Mouse (Mus musculus) liver, embryonic 15.5 days (tissue): Measurements from ENCODE around the gene Gtf2e1. TPM values are rescaled to one million over a fixed set of nuclear protein-coding genes. Genes with fewer than 3 reads are reported as not detected.

Experiments
- ATAC-seq: fragments of 200-750 bp; cut with Nextera tagmentation; 2 replicates; pipeline ENCODE4 v1.8.0; 2017; ENCODE audit warnings: moderate number of reproducible peaks, mild to moderate bottlenecking, moderate library complexity; ENCODE audit not compliant: insufficient read depth
- H3K27ac ChIP-seq: fragments of 300-500 bp; sonication (generic); replicated peaks from 2 replicates; pipeline ENCODE4 v1.5.1; 2015; ENCODE audit warnings: mild to moderate bottlenecking, inconsistent platforms
- H3K27me3 ChIP-seq: fragments of 300-500 bp; sonication (generic); 2 replicates; pipeline ENCODE4 v1.6.1; 2015; ENCODE audit warnings: mild to moderate bottlenecking, inconsistent platforms
- H3K36me3 ChIP-seq: fragments of 300-500 bp; sonication (generic); replicated peaks from 2 replicates; pipeline ENCODE4 v1.6.1; 2015; ENCODE audit warnings: moderate library complexity, mild to moderate bottlenecking, inconsistent platforms
- H3K4me1 ChIP-seq: fragments of 300-500 bp; sonication (generic); replicated peaks from 2 replicates; pipeline ENCODE4 v1.6.1; 2015; ENCODE audit warnings: inconsistent platforms
- H3K4me2 ChIP-seq: fragments of 300-500 bp; sonication (generic); 2 replicates; pipeline ENCODE4 v1.6.1; 2015; ENCODE audit warnings: moderate library complexity, mild to moderate bottlenecking, inconsistent platforms
- H3K4me3 ChIP-seq: fragments of 300-500 bp; sonication (generic); replicated peaks from 2 replicates; pipeline ENCODE4 v1.5.1; 2015; ENCODE audit warnings: mild to moderate bottlenecking, inconsistent platforms
- H3K9ac ChIP-seq: fragments of 300-500 bp; sonication (generic); 2 replicates; pipeline ENCODE4 v1.6.1; 2015; ENCODE audit warnings: moderate library complexity, mild to moderate bottlenecking, inconsistent platforms
- H3K9me3 ChIP-seq: fragments of 300-500 bp; sonication (generic); replicated peaks from 2 replicates; pipeline ENCODE4 v1.6.1; 2016; ENCODE audit warnings: inconsistent platforms
- WGBS: fragments of 180-500 bp; shearing (Covaris S2); methylation state at CpG from one replicate; pipeline ENCODE4 v1.1.7; 2015; ENCODE audit warnings: mixed read lengths; ENCODE audit not compliant: insufficient replicate concordance; 5-methylcytosine and 5-hydroxymethylcytosine counted together
- polyA plus RNA-seq: library from polyadenylated mRNA; unstranded; fragments of >200 nt; fragmentation: Nextera tagmentation; extraction: Ambion mirVana; gene quantifications from 2 replicates; pipeline ENCODE4 v1.2.1, GENCODE M21; 2015

Gtf2e1 gene
- polyA plus RNA-seq, 1 experiment from 2014 or later: 7.6 TPM

DNA sequence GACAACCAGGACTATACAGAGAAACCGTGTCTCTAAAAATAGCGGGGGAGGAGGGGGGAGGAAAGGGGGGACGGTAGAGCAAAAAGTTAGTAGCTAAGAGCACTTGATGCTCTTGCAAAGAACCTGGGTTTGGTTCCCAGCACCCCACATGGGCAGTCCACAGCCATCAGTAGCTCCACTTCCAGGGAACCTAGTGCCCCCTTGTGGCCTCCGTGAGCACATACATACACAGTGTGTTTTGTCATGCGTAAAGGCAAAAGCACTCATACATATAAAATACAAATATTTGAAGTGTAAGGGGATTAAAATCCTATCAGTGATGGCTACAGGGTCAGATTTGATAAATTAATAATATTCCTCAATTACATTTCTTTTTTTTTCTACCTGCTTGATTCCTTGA is 33.5 kb upstream of the Gtf2e1 start:
- 80% methylated on average over 5 of the region's 5 CpGs for WGBS

GRCm38 (mm10) chr16:37572117-37572754 is 32.6 kb upstream of the Gtf2e1 start:
- ATAC-seq: no peak
- no peak overlapping the region for H3K27ac ChIP-seq
- 0 out of 2 replicates have a peak, but pooled peaks cover 2% of the 10 kb centered on the region for H3K9me3 ChIP-seq

More for the DNA sequence above, 33.5 kb upstream of the Gtf2e1 start:
- H3K9me3 ChIP-seq: 0 out of 2 replicates have a peak, but pooled peaks cover 2% of the 10 kb centered on the region
- H3K4me1 ChIP-seq: 0 out of 2 replicates have a peak, but pooled peaks cover 2% of the 10 kb centered on the region
- no peak overlapping the region for H3K27ac ChIP-seq
- H3K4me3 ChIP-seq: no peak overlapping the region
- H3K9ac ChIP-seq: no peak overlapping the region
- H3K36me3 ChIP-seq: peaks cover 7% of the 10 kb centered on the region
- H3K4me2 ChIP-seq: no peak overlapping the region
- no peaks in the 10 kb centered on the region for H3K27me3 ChIP-seq
- no peak for ATAC-seq

GRCm38 (mm10) chr16:37571554-37571953 is 32.0 kb upstream of the Gtf2e1 start:
- ATAC-seq: no peak
- H3K27ac ChIP-seq: no peak overlapping the region
- H3K9ac ChIP-seq: no peak overlapping the region
- 0 out of 2 replicates have a peak, but pooled peaks cover 2% of the 10 kb centered on the region for H3K9me3 ChIP-seq
- 80% methylated on average over 3 of the region's 3 CpGs for WGBS
- no peaks in the 10 kb centered on the region for H3K27me3 ChIP-seq
- no peak overlapping the region for H3K4me3 ChIP-seq
- no peaks in the 10 kb centered on the region for H3K4me1 ChIP-seq
- H3K4me2 ChIP-seq: no peak overlapping the region
- peaks cover 7% of the 10 kb centered on the region for H3K36me3 ChIP-seq

More at GRCm38 (mm10) chr16:37572117-37572754, 32.6 kb upstream of the Gtf2e1 start:
- Histone ChIP-seq H3K4me1 (0 out of 2 replicates have a peak, but pooled peaks cover 2% of the 10 kb centered on the region), H3K4me3 (no peak overlapping the region), H3K9ac (no peak overlapping the region), H3K36me3 (peaks cover 7% of the 10 kb centered on the region), H3K27me3 (no peaks in the 10 kb centered on the region), H3K4me2 (no peak overlapping the region)
- 83% methylated on average over 12 of the region's 12 CpGs for WGBS

GRCm38 (mm10) chr16:37567113-37568050 is 27.8 kb upstream of the Gtf2e1 start:
- Histone ChIP-seq H3K27me3 (no peaks in the 10 kb centered on the region), H3K4me2 (no peak overlapping the region), H3K9me3 (no peaks in the 10 kb centered on the region), H3K4me1 (no peaks in the 10 kb centered on the region; the same call in 1 of the 2 replicates), H3K27ac (no peak overlapping the region), H3K9ac (no peak overlapping the region), H3K4me3 (no peak overlapping the region), H3K36me3 (peaks cover 2% of the 10 kb centered on the region)
- ATAC-seq: no peak
- WGBS: 81% methylated on average over 12 of the region's 12 CpGs

DNA sequence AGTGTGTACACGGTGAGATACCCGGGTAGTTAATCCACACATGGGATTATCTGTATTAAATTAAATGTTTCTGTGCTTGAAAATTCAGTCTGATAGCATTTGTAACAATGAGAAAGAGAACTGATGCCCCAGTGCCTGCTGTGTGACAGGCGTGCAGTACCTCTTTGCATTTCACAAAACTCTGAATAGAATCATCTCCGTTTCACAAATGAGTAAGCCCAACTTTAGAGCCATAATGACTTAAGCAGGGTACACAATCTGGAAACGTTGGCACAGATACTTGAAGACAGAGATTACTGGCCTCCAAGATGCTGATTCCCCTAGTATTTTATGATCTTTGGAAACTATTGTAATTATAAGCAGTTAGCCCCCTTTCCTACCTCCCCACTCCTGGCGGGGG is 26.5 kb upstream of the Gtf2e1 start:
- WGBS: 74% methylated on average over 6 of the region's 6 CpGs
- Histone ChIP-seq H3K4me2 (no peak overlapping the region), H3K9ac (no peak overlapping the region), H3K9me3 (no peaks in the 10 kb centered on the region), H3K27ac (no peak overlapping the region), H3K36me3 (peaks cover 2% of the 10 kb centered on the region; the same call in 1 of the 2 replicates), H3K4me1 (no peaks in the 10 kb centered on the region; the same call in 1 of the 2 replicates), H3K27me3 (no peaks in the 10 kb centered on the region), H3K4me3 (no peak overlapping the region)
- ATAC-seq: no peak

DNA sequence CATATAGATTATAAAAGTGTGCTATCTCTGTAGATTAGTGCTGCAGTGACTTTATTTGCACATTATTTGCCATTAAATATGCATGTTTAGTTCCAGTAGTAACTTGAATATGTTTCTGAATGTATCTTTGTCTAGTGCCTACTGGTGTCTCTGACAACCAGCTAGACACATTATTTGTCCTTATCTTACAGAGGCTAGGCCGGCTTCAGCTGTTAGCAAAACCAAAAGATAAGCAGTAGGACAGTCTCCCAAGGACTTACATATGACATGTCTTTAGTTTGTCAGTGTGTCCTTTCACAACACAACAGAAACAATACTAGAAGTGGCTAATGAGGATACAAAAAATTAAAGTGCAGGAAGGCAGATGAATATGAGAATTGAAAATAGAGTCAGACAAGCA is 25.5 kb upstream of the Gtf2e1 start:
- Histone ChIP-seq H3K4me3 (no peak overlapping the region), H3K27ac (no peak overlapping the region), H3K9me3 (no peaks in the 10 kb centered on the region), H3K27me3 (no peaks in the 10 kb centered on the region), H3K4me1 (no peaks in the 10 kb centered on the region; the same call in 1 of the 2 replicates), H3K36me3 (peaks cover 2% of the 10 kb centered on the region; the same call in 1 of the 2 replicates), H3K4me2 (no peak overlapping the region), H3K9ac (no peak overlapping the region)
- no peak for ATAC-seq
- WGBS: 23% methylated on average over 1 of the region's 1 CpGs

DNA sequence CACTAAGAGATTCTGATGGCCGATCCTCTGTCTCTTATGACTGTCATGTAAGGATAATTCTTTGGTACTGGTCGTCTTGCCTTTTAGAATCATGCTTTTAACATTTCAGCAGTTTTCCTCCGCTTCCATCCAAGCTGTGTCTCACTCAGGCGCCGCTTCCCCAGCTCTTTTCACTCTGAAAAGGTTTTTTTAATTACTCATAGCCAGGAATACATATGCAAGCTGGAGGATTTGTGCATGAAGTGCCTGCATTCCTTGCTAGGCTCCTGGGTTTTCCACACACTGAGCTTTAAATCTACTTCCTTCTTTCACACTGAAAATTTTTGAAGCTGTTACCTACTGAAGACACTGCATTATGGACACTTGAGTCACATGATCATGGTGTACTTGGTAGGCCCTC is 23.4 kb upstream of the Gtf2e1 start:
- Histone ChIP-seq H3K27ac (no peak overlapping the region), H3K4me3 (no peak overlapping the region), H3K9me3 (no peaks in the 10 kb centered on the region), H3K4me2 (no peak overlapping the region), H3K9ac (no peak overlapping the region), H3K36me3 (peaks cover 12% of the 10 kb centered on the region), H3K4me1 (no peaks in the 10 kb centered on the region; the same call in 1 of the 2 replicates), H3K27me3 (no peaks in the 10 kb centered on the region)
- ATAC-seq: no peak
- WGBS: 81% methylated on average over 5 of the region's 5 CpGs

GRCm38 (mm10) chr16:37562414-37562813 is 22.8 kb upstream of the Gtf2e1 start:
- H3K4me2 ChIP-seq: no peak overlapping the region
- no peak overlapping the region for H3K27ac ChIP-seq
- H3K9ac ChIP-seq: no peak overlapping the region
- peaks cover 17% of the 10 kb centered on the region for H3K36me3 ChIP-seq
- 79% methylated on average over 6 of the region's 6 CpGs for WGBS
- no peak overlapping the region for H3K4me3 ChIP-seq
- H3K27me3 ChIP-seq: no peaks in the 10 kb centered on the region
- ATAC-seq: no peak
- no peaks in the 10 kb centered on the region; the same call in 1 of the 2 replicates for H3K4me1 ChIP-seq
- H3K9me3 ChIP-seq: no peaks in the 10 kb centered on the region

DNA sequence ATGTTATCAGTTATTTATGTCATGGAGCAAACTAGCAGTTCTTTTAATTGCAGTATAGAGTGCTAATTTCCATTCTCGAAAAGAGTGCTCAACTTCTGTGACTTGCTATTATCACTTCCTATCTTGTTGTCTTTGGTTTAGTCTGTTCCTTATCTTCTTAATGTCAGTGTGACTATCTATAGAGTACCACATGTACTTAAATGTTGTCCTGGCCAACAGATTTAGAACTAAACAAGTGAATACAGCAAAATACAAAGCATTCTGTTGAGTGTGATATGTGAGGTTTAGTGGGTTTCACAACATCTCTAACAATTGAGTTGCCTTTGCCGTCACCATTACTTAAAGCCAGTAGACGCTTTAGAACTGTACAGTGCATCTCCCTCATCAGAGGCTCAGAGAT is 13.2 kb upstream of the Gtf2e1 start:
- Histone ChIP-seq H3K4me2 (no peak overlapping the region), H3K36me3 (peaks cover 11% of the 10 kb centered on the region; the same call in 1 of the 2 replicates), H3K27me3 (no peaks in the 10 kb centered on the region), H3K9me3 (no peaks in the 10 kb centered on the region), H3K9ac (no peak overlapping the region), H3K4me1 (no peaks in the 10 kb centered on the region), H3K27ac (no peak overlapping the region), H3K4me3 (no peak overlapping the region)
- no peak for ATAC-seq
- WGBS: 49% methylated on average over 3 of the region's 3 CpGs

- no peak overlapping the region for H3K4me3 ChIP-seq
- H3K4me1 ChIP-seq: no peaks in the 10 kb centered on the region
- no peaks in the 10 kb centered on the region for H3K27me3 ChIP-seq
- H3K9me3 ChIP-seq: no peaks in the 10 kb centered on the region
- 76% methylated on average over 2 of the region's 2 CpGs for WGBS
- no peak overlapping the region for H3K9ac ChIP-seq
- no peak for ATAC-seq
- H3K4me2 ChIP-seq: no peak overlapping the region
- H3K36me3 ChIP-seq: no peaks in the 10 kb centered on the region
- no peak overlapping the region for H3K27ac ChIP-seq
Measured at GRCm38 (mm10) chr16:37550981-37551380, 11.4 kb upstream of the Gtf2e1 start.

GRCm38 (mm10) chr16:37550266-37550665 is 10.7 kb upstream of the Gtf2e1 start:
- 77% methylated on average over 3 of the region's 3 CpGs for WGBS
- no peaks in the 10 kb centered on the region for H3K9me3 ChIP-seq
- ATAC-seq: no peak
- H3K4me2 ChIP-seq: no peak overlapping the region
- H3K4me3 ChIP-seq: no peak overlapping the region
- H3K27me3 ChIP-seq: no peaks in the 10 kb centered on the region
- no peak overlapping the region for H3K9ac ChIP-seq
- no peaks in the 10 kb centered on the region for H3K36me3 ChIP-seq
- H3K4me1 ChIP-seq: no peaks in the 10 kb centered on the region
- H3K27ac ChIP-seq: no peak overlapping the region
